Mouse (Mus musculus) spleen, adult 2 months (tissue): ENCODE data around the gene Adamts16. TPM values are rescaled to one million over a fixed set of nuclear protein-coding genes. Genes with fewer than 3 reads are reported as not detected.

ENCODE experiments used
- DNase-seq, 2 experiments: peaks; one replicate each; pipeline versions ENCODE4 v3.0.0 to v3.0.0-alpha.2; 2012 to 2021; ENCODE audit warnings: low spot score in 2 of 2, low read depth in 1 of 2
- H3K27ac ChIP-seq: fragments of 200-500 bp; 2 replicates; pipeline ENCODE4 v1.5.1; 2012; ENCODE audit warnings: low read length, inconsistent platforms; ENCODE audit not compliant: insufficient read depth
- H3K27me3 ChIP-seq: fragments of 200-500 bp; 2 replicates; pipeline ENCODE4 v1.6.1; 2012; ENCODE audit warnings: mild to moderate bottlenecking, moderate library complexity, low read length, inconsistent platforms; ENCODE audit not compliant: control insufficient read depth, insufficient read depth
- H3K36me3 ChIP-seq: fragments of 200-500 bp; 2 replicates; pipeline ENCODE4 v1.6.1; 2012; ENCODE audit warnings: mild to moderate bottlenecking, low read length, inconsistent platforms; ENCODE audit not compliant: control insufficient read depth, insufficient read depth
- H3K4me1 ChIP-seq: fragments of 200-500 bp; 2 replicates; pipeline ENCODE4 v1.6.1; 2011; ENCODE audit warnings: inconsistent platforms; ENCODE audit not compliant: control insufficient read depth, insufficient read depth, insufficient read length
- H3K4me3 ChIP-seq: fragments of 200-500 bp; 2 replicates; pipeline ENCODE4 v1.5.1; 2011; ENCODE audit warnings: mild to moderate bottlenecking, inconsistent platforms; ENCODE audit not compliant: insufficient read depth, insufficient read length; ENCODE audit errors: extremely low read depth
- CTCF ChIP-seq: fragments of 200-500 bp; IDR thresholded peaks from 2 replicates; pipeline ENCODE4 v1.5.1; 2011; ENCODE audit warnings: mild to moderate bottlenecking, inconsistent platforms; ENCODE audit not compliant: insufficient read depth, insufficient read length, insufficient replicate concordance; ENCODE audit errors: extremely low read depth
- POLR2A ChIP-seq: fragments of 200-500 bp; IDR thresholded peaks from 2 replicates; pipeline ENCODE4 v1.6.1; 2011; ENCODE audit warnings: low read depth, low read length, inconsistent platforms
- WGBS: fragments of 180-500 bp; shearing (Covaris S2); methylation state at CpG from one replicate; pipeline ENCODE4 v1.1.7; 2018; 5-methylcytosine and 5-hydroxymethylcytosine counted together
- polyA plus RNA-seq: library from polyadenylated mRNA; depleted of rRNA; stranded (reverse); fragments of >200 nt; gene quantifications from 2 replicates; pipeline ENCODE4 v1.2.3, GENCODE M21; 2012

Gene Adamts16
- polyA plus RNA-seq, 1 experiment = 0.13 TPM

GRCm38 (mm10) chr13:70742693-70743092 is 98.9 kb downstream of the Adamts16 start:
- H3K4me1 ChIP-seq = no peaks in the 10 kb centered on the region
- no peak for DNase-seq
- TF ChIP-seq POLR2A = no peak
- no peak for TF ChIP-seq CTCF
- H3K27me3 ChIP-seq = no peaks in the 10 kb centered on the region
- 89% methylated on average over 4 of the region's 4 CpGs for WGBS
- H3K4me3 ChIP-seq = no peak overlapping the region
- no peaks in the 10 kb centered on the region for H3K36me3 ChIP-seq
- no peak overlapping the region for H3K27ac ChIP-seq

- Histone ChIP-seq H3K4me3 (no peak overlapping the region), H3K27ac (no peak overlapping the region), H3K4me1 (no peaks in the 10 kb centered on the region), H3K36me3 (no peaks in the 10 kb centered on the region), H3K27me3 (no peaks in the 10 kb centered on the region)
- TF ChIP-seq CTCF = no peak
- no peak for TF ChIP-seq POLR2A
- WGBS = 74% methylated on average over 17 of the region's 17 CpGs
- no peak for DNase-seq
Observed at GRCm38 (mm10) chr13:70740281-70741240, 101.0 kb downstream of the Adamts16 start.

GRCm38 (mm10) chr13:70738781-70739180 is 102.8 kb downstream of the Adamts16 start:
- Histone ChIP-seq H3K27ac (no peak overlapping the region), H3K4me1 (no peaks in the 10 kb centered on the region), H3K27me3 (no peaks in the 10 kb centered on the region), H3K4me3 (no peak overlapping the region), H3K36me3 (no peaks in the 10 kb centered on the region)
- WGBS = 93% methylated on average over 9 of the region's 9 CpGs
- no peak for DNase-seq
- TF ChIP-seq CTCF (no peak), POLR2A (no peak)

GRCm38 (mm10) chr13:70736409-70736808 is 105.2 kb downstream of the Adamts16 start:
- no peaks in the 10 kb centered on the region for H3K36me3 ChIP-seq
- no peaks in the 10 kb centered on the region for H3K4me1 ChIP-seq
- no peak overlapping the region for H3K27ac ChIP-seq
- TF ChIP-seq CTCF (no peak), POLR2A (no peak)
- 74% methylated on average over 4 of the region's 4 CpGs for WGBS
- H3K27me3 ChIP-seq = no peaks in the 10 kb centered on the region
- no peak for DNase-seq
- H3K4me3 ChIP-seq = no peak overlapping the region

- H3K27ac ChIP-seq = no peak overlapping the region
- no peaks in the 10 kb centered on the region for H3K36me3 ChIP-seq
- DNase-seq = no peak
- H3K4me1 ChIP-seq = no peaks in the 10 kb centered on the region
- H3K4me3 ChIP-seq = no peak overlapping the region
- WGBS = 86% methylated on average over 5 of the region's 5 CpGs
- TF ChIP-seq CTCF = no peak
- no peak for TF ChIP-seq POLR2A
- H3K27me3 ChIP-seq = no peaks in the 10 kb centered on the region
Observed at GRCm38 (mm10) chr13:70734640-70735039, 107.0 kb downstream of the Adamts16 start.

- Histone ChIP-seq H3K27me3 (no peaks in the 10 kb centered on the region), H3K4me3 (no peak overlapping the region), H3K4me1 (no peaks in the 10 kb centered on the region), H3K36me3 (no peaks in the 10 kb centered on the region), H3K27ac (no peak overlapping the region)
- no peak for DNase-seq
- TF ChIP-seq POLR2A (no peak), CTCF (no peak)
- 84% methylated on average over 1 of the region's 1 CpGs for WGBS
Observed at GRCm38 (mm10) chr13:70733911-70734310, 107.7 kb downstream of the Adamts16 start.

GRCm38 (mm10) chr13:70733206-70733605 is 108.4 kb downstream of the Adamts16 start:
- WGBS = 73% methylated on average over 2 of the region's 2 CpGs

More at GRCm38 (mm10) chr13:70733206-70733605, 108.4 kb downstream of the Adamts16 start:
- no peak overlapping the region for H3K27ac ChIP-seq
- H3K36me3 ChIP-seq = no peaks in the 10 kb centered on the region
- no peak overlapping the region for H3K4me3 ChIP-seq
- no peak for DNase-seq
- TF ChIP-seq POLR2A (no peak), CTCF (no peak)
- H3K27me3 ChIP-seq = no peaks in the 10 kb centered on the region
- H3K4me1 ChIP-seq = no peaks in the 10 kb centered on the region
